Mouse (Mus musculus): ENCODE data around the gene Prcp. TPM values are rescaled to one million over a fixed set of nuclear protein-coding genes. Genes with fewer than 3 reads are reported as not detected.

Prcp gene
- polyA plus RNA-seq, 1 experiment from 2014 or later: 18.9 TPM

DNA sequence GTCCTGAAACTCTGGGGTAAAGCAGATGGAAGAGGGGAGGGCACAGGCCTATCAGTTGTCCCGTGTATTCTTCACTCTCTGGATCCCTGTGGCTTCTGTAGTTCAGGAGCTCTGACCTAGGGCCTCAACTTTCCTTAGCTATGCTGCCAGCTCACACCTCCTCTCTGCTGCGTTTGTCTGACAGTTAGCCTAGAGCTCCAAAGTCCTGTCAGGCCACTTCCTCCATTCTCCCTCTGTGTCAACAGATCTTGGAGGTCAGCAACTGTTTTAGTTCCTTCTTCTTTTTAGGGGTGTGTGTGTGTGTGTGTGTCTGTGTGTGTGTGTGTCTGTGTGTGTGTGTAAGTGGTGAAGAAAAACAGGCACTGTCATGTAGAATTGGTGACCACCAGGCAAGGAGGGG lies 106.5 kb downstream of the Prcp start:
- no peak for ATAC-seq
- 60% methylated on average over 2 of the region's 2 CpGs for WGBS

DNA sequence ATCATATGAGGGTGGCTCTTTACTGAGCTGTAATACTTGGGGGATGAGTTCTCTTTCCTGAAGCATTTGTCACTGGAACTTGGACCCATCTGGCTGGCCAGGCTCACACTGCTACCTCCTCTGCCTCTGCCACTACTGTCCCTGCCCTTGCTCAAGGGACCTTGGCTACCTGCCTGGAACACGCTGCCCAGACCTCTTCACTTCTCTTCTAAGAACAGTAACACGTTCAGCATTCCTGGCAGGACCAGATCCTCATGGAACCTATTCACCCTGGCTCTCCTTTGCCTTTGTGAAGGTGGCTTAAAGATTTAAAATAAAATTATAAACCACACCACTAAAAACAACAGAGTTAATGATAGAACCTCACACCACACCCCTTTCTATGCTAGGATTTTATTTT lies 107.6 kb downstream of the Prcp start:
- Histone ChIP-seq H3K27me3 (ENCODE audit: control insufficient read depth, insufficient read depth, low read depth, low read length) (no peaks in the 10 kb centered on the region), H3K36me3 (ENCODE audit: control insufficient read depth, insufficient read depth, low read length) (no peaks in the 10 kb centered on the region), H3K4me1 (ENCODE audit: control insufficient read depth, insufficient read depth, low read length) (peaks cover 6% of the 10 kb centered on the region; the same call in 1 of the 2 replicates), H3K4me2 (ENCODE audit: low read length) (no peak overlapping the region), H3K9ac (ENCODE audit: low read depth, low read length) (no peak overlapping the region), H3K27ac (ENCODE audit: low read length) (no peak overlapping the region), H3K4me3 (ENCODE audit: low read depth, low read length) (no peak overlapping the region), H3K9me3 (replicated peaks; ENCODE audit: control insufficient read depth, low read length, poor library complexity, severe bottlenecking) (no peaks in the 10 kb centered on the region)
- WGBS: 72% methylated on average over 2 of the region's 2 CpGs
- no peak for ATAC-seq

More for the DNA sequence above, 106.5 kb downstream of the Prcp start:
- H3K27me3 ChIP-seq (ENCODE audit: control insufficient read depth, insufficient read depth, low read depth, low read length): no peaks in the 10 kb centered on the region
- H3K4me1 ChIP-seq (ENCODE audit: control insufficient read depth, insufficient read depth, low read length): peaks cover 6% of the 10 kb centered on the region; the same call in 1 of the 2 replicates
- no peak overlapping the region for H3K9ac ChIP-seq (ENCODE audit: low read depth, low read length)
- no peaks in the 10 kb centered on the region for H3K9me3 ChIP-seq (replicated peaks; ENCODE audit: control insufficient read depth, low read length, poor library complexity, severe bottlenecking)
- H3K4me3 ChIP-seq (ENCODE audit: low read depth, low read length): no peak overlapping the region
- H3K27ac ChIP-seq (ENCODE audit: low read length): no peak overlapping the region
- no peaks in the 10 kb centered on the region for H3K36me3 ChIP-seq (ENCODE audit: control insufficient read depth, insufficient read depth, low read length)
- no peak overlapping the region for H3K4me2 ChIP-seq (ENCODE audit: low read length)

Other genes with a start within 250 kb of the Prcp start
- 22.7 and 24.0 TPM in 2 replicates for gene Ankrd42, start 237.3 kb upstream of the Prcp start, polyA plus RNA-seq (2015; fragmentation: Nextera tagmentation; extraction: Ambion mirVana)
- gene Pcf11, start 204.5 kb upstream of the Prcp start, polyA plus RNA-seq (2015; fragmentation: Nextera tagmentation; extraction: Ambion mirVana): 18.2 and 18.6 TPM in 2 replicates
- 19.9 and 22.4 TPM in 2 replicates for gene Rab30, start 132.9 kb upstream of the Prcp start, polyA plus RNA-seq (2015; fragmentation: Nextera tagmentation; extraction: Ambion mirVana)
- gene Ddias, start 223 bp upstream of the Prcp start, polyA plus RNA-seq (2015; fragmentation: Nextera tagmentation; extraction: Ambion mirVana): 3.1 and 4.7 TPM in 2 replicates
- 28.0 and 33.6 TPM in 2 replicates for gene Fam181b, start 205.4 kb downstream of the Prcp start, polyA plus RNA-seq (2015; fragmentation: Nextera tagmentation; extraction: Ambion mirVana)

Data from midbrain, embryonic 16.5 days (tissue).